Mouse (Mus musculus) heart, embryonic 14.5 days (tissue): ENCODE data around the gene Nme7. TPM values are rescaled to one million over a fixed set of nuclear protein-coding genes. Genes with fewer than 3 reads are reported as not detected.
A peak's percentile ranks its signal among the peaks of the same experiment; 100 is the strongest.

Experiments
- ATAC-seq: fragments of 200-750 bp; cut with Nextera tagmentation; 2 replicates; pipeline ENCODE4 v1.8.0; 2017; ENCODE audit warnings: low read depth, moderate TSS enrichment; ENCODE audit not compliant: insufficient number of reproducible peaks, insufficient read depth, low FRiP score
- H3K27ac ChIP-seq, 2 experiments: fragments of 200-500 bp in 1 of 2; fragments of 300-500 bp in 1 of 2; sonication (generic) in 1 of 2; replicated peaks in 1 of 2; 2 replicates each; pipeline ENCODE4 v1.5.1; 2012 to 2014; ENCODE audit warnings: low read depth in 2 of 2, low read length in 2 of 2, control low read depth in 1 of 2, mild to moderate bottlenecking in 1 of 2, mixed read lengths in 1 of 2; ENCODE audit not compliant: control insufficient read depth in 1 of 2, insufficient read depth in 1 of 2
- H3K27me3 ChIP-seq: fragments of 300-500 bp; sonication (generic); 2 replicates; pipeline ENCODE4 v1.6.1; 2014; ENCODE audit warnings: mild to moderate bottlenecking, low read length, control low read depth; ENCODE audit not compliant: control insufficient read depth, insufficient read depth
- H3K36me3 ChIP-seq: fragments of 300-500 bp; sonication (generic); 2 replicates; pipeline ENCODE4 v1.6.1; 2014; ENCODE audit warnings: mild to moderate bottlenecking, control low read depth, low read length, mixed read lengths; ENCODE audit not compliant: control insufficient read depth, insufficient read depth
- H3K4me1 ChIP-seq, 2 experiments: fragments of 200-500 bp in 1 of 2; fragments of 300-500 bp in 1 of 2; sonication (generic) in 1 of 2; 2 replicates each; pipeline ENCODE4 v1.6.1; 2012 to 2014; ENCODE audit warnings: low read length in 2 of 2, control low read depth in 1 of 2, mixed read lengths in 1 of 2; ENCODE audit not compliant: control insufficient read depth in 2 of 2, insufficient read depth in 2 of 2
- H3K4me2 ChIP-seq: fragments of 300-500 bp; sonication (generic); 2 replicates; pipeline ENCODE4 v1.6.1; 2014; ENCODE audit warnings: mild to moderate bottlenecking, low read length
- H3K4me3 ChIP-seq, 2 experiments: fragments of 200-500 bp in 1 of 2; fragments of 300-500 bp in 1 of 2; sonication (generic) in 1 of 2; 2 replicates each; pipeline ENCODE4 v1.5.1; 2012 to 2014; ENCODE audit warnings: low read length in 2 of 2, mild to moderate bottlenecking in 2 of 2, control low read depth in 1 of 2, low read depth in 1 of 2, moderate library complexity in 1 of 2; ENCODE audit not compliant: control insufficient read depth in 1 of 2, insufficient read depth in 1 of 2
- H3K9ac ChIP-seq: fragments of 300-500 bp; sonication (generic); 2 replicates; pipeline ENCODE4 v1.6.1; 2014; ENCODE audit warnings: mild to moderate bottlenecking, low read length
- H3K9me3 ChIP-seq: fragments of 300-500 bp; sonication (generic); 2 replicates; pipeline ENCODE4 v1.6.1; 2016; ENCODE audit warnings: low read length, control low read depth; ENCODE audit not compliant: control insufficient read depth
- WGBS: fragments of 180-500 bp; shearing (Covaris S2); extraction: QIAGEN DNeasy Blood & Tissue Kit; methylation state at CpG from one replicate; pipeline ENCODE4 v1.1.7; 2014; 5-methylcytosine and 5-hydroxymethylcytosine counted together
- polyA plus RNA-seq: library from polyadenylated mRNA; unstranded; fragments of >200 nt; fragmentation: Nextera tagmentation; extraction: Ambion mirVana; gene quantifications from 2 replicates; pipeline ENCODE4 v1.2.1, GENCODE M21; 2014

Nme7 gene
- polyA plus RNA-seq, 1 experiment from 2014 or later: 19.4 TPM

DNA sequence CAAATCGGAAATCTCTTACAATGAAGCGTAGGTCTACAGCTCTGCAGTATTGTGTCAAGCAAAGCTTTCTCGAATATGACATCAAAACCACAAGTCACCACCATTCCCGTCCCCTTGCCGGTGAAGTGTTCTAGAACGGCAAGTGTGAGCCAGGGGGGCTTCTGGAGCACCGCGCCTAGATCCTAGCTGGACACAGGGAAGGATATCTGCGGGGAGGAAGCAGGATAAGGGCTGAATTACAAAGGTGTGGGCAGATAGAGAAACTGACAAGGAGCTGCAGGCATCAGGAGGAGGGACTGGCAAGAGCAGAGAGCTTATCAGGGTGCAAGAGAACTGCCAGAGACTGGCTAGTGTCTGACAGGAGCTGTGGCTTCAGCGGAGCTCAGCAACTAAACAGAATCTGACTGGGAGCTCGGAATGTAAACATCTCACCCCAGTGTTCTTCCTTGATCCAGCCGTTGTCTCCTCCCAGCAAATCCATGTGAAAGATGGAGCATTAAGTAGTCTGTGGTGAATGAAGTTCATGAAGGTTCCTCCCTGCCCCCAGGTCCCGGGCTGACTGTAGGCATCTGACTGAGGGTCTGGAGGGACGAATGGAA lies 15.7 kb downstream of the Nme7 start:
- no peaks in the 10 kb centered on the region for H3K27me3 ChIP-seq
- H3K9ac ChIP-seq: peak overlapping the region; percentile 63
- H3K9me3 ChIP-seq: no peaks in the 10 kb centered on the region
- peak overlapping the region; percentile 63 for H3K4me2 ChIP-seq
- peak overlapping the region; percentile 2 to 12; a peak in 3 of 4 replicates for H3K4me3 ChIP-seq
- H3K4me1 ChIP-seq: peaks cover 19 to 32% of the 10 kb centered on the region in 2 experiments
- 19% methylated on average over 14 of the region's 14 CpGs for WGBS
- H3K27ac ChIP-seq: peak overlapping the region; percentile 65 to 74
- no peak for ATAC-seq
- no peaks in the 10 kb centered on the region for H3K36me3 ChIP-seq

DNA sequence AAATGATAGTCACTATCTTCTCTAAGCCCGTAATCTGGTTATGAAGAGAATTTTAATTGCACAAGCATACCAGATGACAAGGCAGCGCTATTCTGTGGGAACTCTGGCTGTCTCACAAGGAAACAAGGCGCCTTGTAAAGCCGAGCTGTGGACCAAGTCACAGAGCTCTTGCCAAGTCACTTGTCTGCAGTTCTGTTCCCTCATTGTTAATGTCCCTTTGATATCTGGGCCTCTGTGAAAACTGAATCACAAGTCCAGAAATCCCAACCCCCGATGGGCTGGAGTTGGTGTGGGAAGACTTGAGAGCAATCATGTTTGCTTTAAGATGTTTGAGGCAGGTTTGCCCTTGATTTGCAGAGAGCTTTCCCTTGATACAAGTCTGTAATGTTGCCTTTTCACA lies 16.8 kb downstream of the Nme7 start:
- H3K27ac ChIP-seq: peak overlapping the region; percentile 57 to 69; a peak in 3 of 4 replicates

DNA sequence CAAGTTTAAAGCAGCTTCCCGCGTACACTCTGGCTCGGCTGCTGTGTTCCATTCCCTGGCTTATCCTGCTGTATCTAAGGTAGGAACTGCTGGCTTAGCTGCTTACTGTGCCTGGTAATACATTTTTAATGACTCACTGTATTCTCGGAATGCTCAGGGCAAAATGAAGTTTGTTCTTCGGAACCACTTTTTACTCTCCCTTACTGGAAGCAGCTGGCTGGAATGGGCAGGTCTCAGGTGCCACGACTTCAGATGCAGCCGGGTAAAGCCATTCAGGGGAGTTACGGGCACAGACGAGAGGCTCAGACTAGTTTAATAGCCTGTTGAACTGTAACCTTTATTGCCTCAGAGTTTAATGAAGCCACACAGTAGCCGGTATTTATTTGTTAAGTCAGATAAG lies 17.5 kb downstream of the Nme7 start:
- peaks cover 19 to 32% of the 10 kb centered on the region in 2 experiments for H3K4me1 ChIP-seq
- ATAC-seq: no peak
- H3K9ac ChIP-seq: no peak overlapping the region
- H3K27me3 ChIP-seq: no peaks in the 10 kb centered on the region
- H3K4me2 ChIP-seq: no peak overlapping the region
- 70% methylated on average over 10 of the region's 10 CpGs for WGBS
- peak overlapping the region; percentile 57 to 69 for H3K27ac ChIP-seq
- H3K4me3 ChIP-seq: no peak overlapping the region
- no peaks in the 10 kb centered on the region for H3K36me3 ChIP-seq
- no peaks in the 10 kb centered on the region for H3K9me3 ChIP-seq

More for the DNA sequence above, 16.8 kb downstream of the Nme7 start:
- 29% methylated on average over 5 of the region's 5 CpGs for WGBS
- ATAC-seq: no peak
- H3K9me3 ChIP-seq: no peaks in the 10 kb centered on the region
- H3K36me3 ChIP-seq: no peaks in the 10 kb centered on the region
- no peak overlapping the region for H3K4me3 ChIP-seq
- no peaks in the 10 kb centered on the region for H3K27me3 ChIP-seq
- no peak overlapping the region for H3K9ac ChIP-seq
- no peak overlapping the region for H3K4me2 ChIP-seq
- H3K4me1 ChIP-seq: peaks cover 19 to 32% of the 10 kb centered on the region in 2 experiments

DNA sequence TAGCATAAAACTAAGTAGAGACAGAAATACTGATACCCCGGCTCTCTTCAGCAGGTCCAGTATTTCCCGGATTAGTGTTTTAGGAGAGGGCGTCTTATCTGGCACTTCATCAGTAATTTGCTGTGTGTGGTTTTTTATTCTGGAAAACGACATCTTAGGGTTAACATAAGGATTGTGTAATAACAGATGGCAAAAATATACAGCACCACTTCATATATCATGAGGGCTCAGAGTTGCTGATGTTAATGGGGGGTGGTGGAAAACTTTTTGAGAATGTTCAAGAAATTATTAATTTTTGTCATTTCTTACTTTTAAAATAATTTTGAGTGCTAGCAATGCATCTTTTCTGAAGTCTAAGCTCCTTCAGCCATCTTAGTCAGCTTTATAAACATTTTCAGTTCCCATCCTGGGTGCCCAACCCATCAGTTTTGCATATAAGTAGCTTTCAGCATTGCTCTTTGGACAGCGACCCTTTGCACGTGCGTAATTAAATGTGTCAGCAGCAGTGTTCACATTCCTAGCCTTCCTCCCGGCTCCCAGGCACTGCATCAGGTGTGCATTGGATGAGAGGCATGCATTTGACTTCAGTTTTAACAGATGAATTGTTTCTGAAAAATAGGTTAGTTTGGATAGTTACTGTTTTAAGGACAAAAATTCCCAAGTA lies 19.2 kb downstream of the Nme7 start:
- Histone ChIP-seq H3K27me3 (no peaks in the 10 kb centered on the region), H3K27ac (no peak overlapping the region), H3K9ac (no peak overlapping the region), H3K9me3 (no peaks in the 10 kb centered on the region), H3K4me3 (no peak overlapping the region), H3K4me1 (peaks cover 15 to 23% of the 10 kb centered on the region in 2 experiments), H3K4me2 (no peak overlapping the region), H3K36me3 (no peaks in the 10 kb centered on the region)
- ATAC-seq: no peak
- WGBS: 66% methylated on average over 8 of the region's 8 CpGs

DNA sequence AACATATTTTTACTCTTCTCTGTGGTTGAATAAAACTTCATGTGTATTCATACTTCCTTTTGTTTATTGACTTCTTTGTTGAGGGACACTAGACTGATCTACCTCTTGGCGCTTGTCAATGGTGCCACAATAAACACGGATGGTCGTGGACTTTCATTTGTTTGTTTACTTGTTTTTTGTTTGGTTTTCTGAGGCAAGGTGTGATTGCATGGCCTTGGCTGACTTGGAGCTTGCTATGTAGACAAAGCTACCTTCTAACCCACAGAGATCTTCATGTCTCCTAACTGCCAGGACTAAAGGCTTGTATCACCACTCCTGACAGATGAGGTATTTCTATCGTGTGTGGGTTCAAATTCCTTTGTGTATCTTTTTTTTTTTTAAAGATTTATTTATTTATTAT lies 20.3 kb downstream of the Nme7 start:
- no peak overlapping the region for H3K9ac ChIP-seq
- no peaks in the 10 kb centered on the region for H3K9me3 ChIP-seq
- no peaks in the 10 kb centered on the region for H3K27me3 ChIP-seq
- no peak overlapping the region for H3K4me3 ChIP-seq
- no peak overlapping the region for H3K27ac ChIP-seq
- no peaks in the 10 kb centered on the region for H3K36me3 ChIP-seq
- ATAC-seq: no peak
- H3K4me1 ChIP-seq: peaks cover 15 to 22% of the 10 kb centered on the region in 2 experiments
- H3K4me2 ChIP-seq: no peak overlapping the region
- 81% methylated on average over 4 of the region's 4 CpGs for WGBS

DNA sequence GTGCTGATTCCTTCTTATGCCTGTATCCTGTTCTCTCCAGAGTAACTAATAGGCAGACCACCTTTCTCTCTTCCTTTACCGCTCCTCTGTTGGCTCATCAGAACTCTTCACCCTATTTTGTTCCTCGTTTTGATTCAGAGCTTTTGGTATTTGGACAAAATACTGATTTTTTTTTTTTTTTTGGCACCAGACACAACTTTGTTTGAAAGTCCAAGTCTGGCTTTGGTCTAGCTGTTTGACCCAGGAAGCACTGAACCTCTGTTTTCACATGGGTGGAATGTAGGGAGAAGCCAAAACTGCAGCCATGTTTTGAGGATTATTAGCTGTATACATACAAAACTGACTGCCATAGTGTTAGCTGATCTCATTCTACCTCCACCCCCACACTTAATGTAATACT lies 21.0 kb downstream of the Nme7 start:
- no peaks in the 10 kb centered on the region for H3K9me3 ChIP-seq
- H3K4me3 ChIP-seq: no peak overlapping the region
- H3K27ac ChIP-seq: no peak overlapping the region
- no peak overlapping the region for H3K9ac ChIP-seq
- H3K4me2 ChIP-seq: no peak overlapping the region
- H3K4me1 ChIP-seq: peaks cover 10 to 15% of the 10 kb centered on the region in 2 experiments
- no peaks in the 10 kb centered on the region for H3K36me3 ChIP-seq
- H3K27me3 ChIP-seq: no peaks in the 10 kb centered on the region
- no peak for ATAC-seq
- WGBS: 85% methylated on average over 2 of the region's 2 CpGs

DNA sequence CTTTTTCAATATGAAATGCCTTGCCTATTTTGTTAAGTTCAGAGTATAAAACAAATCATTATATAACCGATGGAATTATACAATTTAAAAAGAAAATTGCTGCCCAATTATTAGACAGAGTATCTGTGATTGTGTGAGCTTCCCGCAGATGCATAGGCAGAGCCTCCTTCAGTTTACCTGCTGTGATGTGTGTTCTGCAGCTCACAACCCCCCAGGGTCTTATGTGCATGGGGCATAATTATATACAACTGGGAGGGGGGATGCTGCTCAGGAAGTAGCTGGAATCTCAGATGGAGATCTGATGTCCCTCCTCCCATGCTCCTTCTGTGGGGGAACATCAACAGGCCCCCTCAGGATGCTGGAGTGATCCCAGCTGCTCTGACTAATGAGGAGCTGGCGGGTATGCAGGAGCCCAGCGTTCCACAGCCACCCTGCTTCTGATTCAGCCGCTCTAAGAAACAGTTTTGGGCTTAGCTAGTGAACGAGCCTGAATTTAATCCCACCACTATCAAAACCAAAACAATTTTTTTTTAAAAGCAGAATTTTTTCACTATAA lies 22.8 kb downstream of the Nme7 start:
- Histone ChIP-seq H3K9ac (no peak overlapping the region), H3K27ac (no peak overlapping the region), H3K9me3 (no peaks in the 10 kb centered on the region), H3K27me3 (no peaks in the 10 kb centered on the region), H3K4me3 (no peak overlapping the region), H3K4me1 (0 out of 4 replicates have a peak, but pooled peaks cover 0 to 1% of the 10 kb centered on the region in 2 experiments), H3K36me3 (0 out of 2 replicates have a peak, but pooled peaks cover 5% of the 10 kb centered on the region), H3K4me2 (no peak overlapping the region)
- WGBS: 67% methylated on average over 6 of the region's 6 CpGs
- ATAC-seq: no peak
